Mouse (Mus musculus) embryonic facial prominence, embryonic 15.5 days (tissue): ENCODE data around the gene B830017H08Rik. TPM values are rescaled to one million over a fixed set of nuclear protein-coding genes. Genes with fewer than 3 reads are reported as not detected.
A peak's percentile ranks its signal among the peaks of the same experiment; 100 is the strongest.

Experiments
- ATAC-seq: fragments of 200-750 bp; cut with Nextera tagmentation; 2 replicates; pipeline ENCODE4 v1.8.0; 2017; ENCODE audit warnings: low read depth, moderate TSS enrichment; ENCODE audit not compliant: insufficient number of reproducible peaks, low FRiP score, low TSS enrichment
- H3K27ac ChIP-seq: fragments of 300-500 bp; sonication (generic); replicated peaks from 2 replicates; pipeline ENCODE4 v1.5.1; 2015; ENCODE audit warnings: mild to moderate bottlenecking, inconsistent platforms
- H3K27me3 ChIP-seq: fragments of 300-500 bp; sonication (generic); 2 replicates; pipeline ENCODE4 v1.6.1; 2015; ENCODE audit warnings: inconsistent platforms
- H3K36me3 ChIP-seq: fragments of 300-500 bp; sonication (generic); 2 replicates; pipeline ENCODE4 v1.6.1; 2015; ENCODE audit warnings: mild to moderate bottlenecking, inconsistent platforms
- H3K4me1 ChIP-seq: fragments of 300-500 bp; sonication (generic); 2 replicates; pipeline ENCODE4 v1.6.1; 2015; ENCODE audit warnings: inconsistent platforms
- H3K4me2 ChIP-seq: fragments of 300-500 bp; sonication (generic); replicated peaks from 2 replicates; pipeline ENCODE4 v1.6.1; 2015; ENCODE audit warnings: mild to moderate bottlenecking, inconsistent platforms
- H3K4me3 ChIP-seq: fragments of 300-500 bp; sonication (generic); replicated peaks from 2 replicates; pipeline ENCODE4 v1.5.1; 2015; ENCODE audit warnings: mild to moderate bottlenecking, inconsistent platforms
- H3K9ac ChIP-seq: fragments of 300-500 bp; sonication (generic); 2 replicates; pipeline ENCODE4 v1.6.1; 2015; ENCODE audit warnings: inconsistent platforms
- H3K9me3 ChIP-seq: fragments of 300-500 bp; sonication (generic); replicated peaks from 2 replicates; pipeline ENCODE4 v1.6.1; 2016; ENCODE audit warnings: inconsistent platforms
- WGBS: fragments of 180-500 bp; shearing (Covaris S2); methylation state at CpG from one replicate; pipeline ENCODE4 v1.1.7; 2015; 5-methylcytosine and 5-hydroxymethylcytosine counted together
- polyA plus RNA-seq: library from polyadenylated mRNA; unstranded; fragments of >200 nt; fragmentation: Nextera tagmentation; extraction: Ambion mirVana; gene quantifications from 2 replicates; pipeline ENCODE4 v1.2.1, GENCODE M21; 2015

B830017H08Rik gene
- polyA plus RNA-seq, 1 experiment from 2014 or later, result 0.52 TPM

DNA sequence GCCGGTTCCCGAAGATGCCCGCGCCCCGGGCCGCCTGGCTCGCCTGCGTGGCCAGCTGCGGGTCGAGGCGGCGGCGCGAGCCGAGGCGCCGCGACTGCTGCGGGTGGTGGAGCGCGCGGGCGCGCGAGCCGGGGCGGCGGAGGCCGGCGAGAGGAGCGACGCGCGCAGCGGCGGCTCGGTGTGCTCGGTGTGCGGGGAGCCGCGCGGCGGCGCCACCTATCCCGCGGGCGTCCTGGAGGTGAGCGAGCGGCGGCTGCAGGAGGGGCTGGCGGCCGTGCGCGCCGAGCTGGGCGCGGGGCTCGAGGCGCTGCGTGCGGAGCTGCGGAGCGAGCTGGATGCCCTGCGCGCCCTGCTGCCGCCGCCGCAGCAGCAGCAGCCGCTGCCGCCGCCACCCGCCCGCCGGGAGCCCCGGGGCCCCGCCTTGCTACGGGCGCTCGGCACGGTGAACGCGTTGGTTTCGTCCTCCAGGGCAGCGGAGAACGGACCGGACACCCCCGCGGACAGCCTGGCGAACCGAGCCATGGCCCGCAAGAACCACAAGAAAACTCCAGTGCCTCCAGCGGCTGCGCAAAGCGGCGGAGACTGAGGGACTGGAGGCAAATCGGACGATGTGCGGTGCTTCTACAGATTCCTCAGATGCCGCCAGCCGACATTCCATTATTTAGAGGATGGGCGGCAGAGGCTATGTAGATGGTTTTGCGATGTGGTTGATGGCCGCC is 919 bp downstream of the B830017H08Rik start:
- 0 out of 2 replicates have a peak overlapping the region, but pooled peaks have one; percentile 4 for H3K27ac ChIP-seq
- H3K27me3 ChIP-seq, result peaks cover 78% of the 10 kb centered on the region

DNA sequence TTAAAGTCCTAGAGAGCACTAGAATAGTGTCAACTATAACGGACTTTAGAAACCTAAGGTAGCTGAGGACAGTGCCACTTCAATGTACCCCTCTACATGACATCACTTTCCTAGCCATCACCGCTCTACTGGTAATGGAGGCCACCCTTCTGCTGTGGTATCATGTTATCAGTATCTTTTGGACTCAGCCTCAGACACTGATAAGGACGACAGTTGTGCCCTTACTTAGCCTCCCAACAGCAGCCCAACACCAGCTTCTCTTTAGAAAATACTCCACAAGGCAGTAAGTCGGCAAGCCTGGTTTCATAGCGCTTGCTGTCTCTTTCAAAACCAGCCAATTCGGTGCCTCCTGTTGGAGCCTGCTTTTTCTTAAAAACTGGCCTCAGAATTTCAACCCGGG is 1.6 kb downstream of the B830017H08Rik start:
- Histone ChIP-seq H3K36me3 (no peaks in the 10 kb centered on the region), H3K27me3 (peaks cover 77% of the 10 kb centered on the region), H3K9ac (no peak overlapping the region), H3K9me3 (no peaks in the 10 kb centered on the region), H3K4me1 (peaks cover 22% of the 10 kb centered on the region), H3K27ac (no peak overlapping the region), H3K4me2 (peak overlapping the region; percentile 99), H3K4me3 (peak overlapping the region; percentile 60; the same call in 1 of the 2 replicates)
- WGBS, result 49% methylated on average over 7 of the region's 7 CpGs
- no peak for ATAC-seq

More for the DNA sequence above, 919 bp downstream of the B830017H08Rik start:
- Histone ChIP-seq H3K9me3 (no peaks in the 10 kb centered on the region), H3K9ac (peak overlapping the region; percentile 50), H3K4me1 (peaks cover 22% of the 10 kb centered on the region), H3K36me3 (no peaks in the 10 kb centered on the region), H3K4me2 (peak overlapping the region; percentile 99), H3K4me3 (peak overlapping the region; percentile 60)
- WGBS, result under 1% methylated on average over 81 of the region's 103 CpGs
- ATAC-seq, result 0 out of 2 replicates have a peak, but pooled peaks have one; percentile 8

DNA sequence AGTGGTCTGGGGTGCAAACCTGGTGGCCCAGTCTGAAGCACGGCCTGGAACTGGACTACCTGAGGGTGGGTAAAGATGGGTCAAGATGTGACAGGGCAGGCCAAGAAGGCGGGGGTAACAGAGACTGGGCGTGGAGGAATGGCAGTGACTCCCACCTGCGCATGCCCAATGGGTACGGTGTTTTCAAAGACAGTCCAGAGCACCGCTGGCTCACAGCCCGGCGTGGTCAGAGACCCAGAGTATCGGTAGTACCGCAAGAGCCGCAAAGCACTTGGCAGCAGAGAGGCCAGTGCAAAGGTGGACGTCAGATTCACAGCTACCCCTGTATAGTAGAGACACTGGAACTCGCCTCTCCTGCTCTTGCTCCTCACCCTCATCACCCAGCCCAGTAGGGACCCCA is 2.6 kb downstream of the B830017H08Rik start:
- Histone ChIP-seq H3K4me3 (no peak overlapping the region), H3K4me1 (peaks cover 22% of the 10 kb centered on the region), H3K9me3 (no peaks in the 10 kb centered on the region), H3K36me3 (peaks cover 3% of the 10 kb centered on the region; the same call in 1 of the 2 replicates), H3K27ac (no peak overlapping the region), H3K4me2 (no peak overlapping the region), H3K9ac (no peak overlapping the region), H3K27me3 (peaks cover 67% of the 10 kb centered on the region)
- ATAC-seq, result no peak
- WGBS, result 53% methylated on average over 13 of the region's 13 CpGs

DNA sequence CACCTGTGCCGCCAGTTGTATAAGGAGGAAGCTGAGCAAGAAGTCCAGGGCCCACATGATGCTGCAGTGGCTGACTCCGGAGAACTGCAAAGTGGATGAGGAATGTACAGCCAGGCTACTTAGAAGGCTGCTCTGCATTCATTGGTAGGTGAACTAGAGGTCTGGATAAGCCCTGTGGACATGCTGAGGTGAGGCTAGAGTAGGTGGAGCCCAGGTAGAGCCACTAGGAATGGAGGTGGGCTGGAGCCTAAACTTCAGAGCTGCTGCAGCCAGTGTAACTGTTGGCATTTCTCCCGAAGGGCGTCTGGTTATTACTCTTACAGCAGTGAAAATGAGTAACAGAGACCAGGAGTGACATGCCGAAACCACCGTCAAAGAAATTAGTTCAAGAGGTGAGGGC is 5.1 kb downstream of the B830017H08Rik start, which contains the start of gene Car15:
TSS of gene Car15 (minus strand) at position 314 of the 400 bp plus-strand sequence.
- no peak within 1 kb of the TSS for H3K4me3 ChIP-seq
- H3K27me3 ChIP-seq, result peaks cover 41% of the 10 kb centered on the region
- peaks cover 29% of the 10 kb centered on the region for H3K36me3 ChIP-seq
- no peak within 1 kb of the TSS for H3K27ac ChIP-seq
- ATAC-seq, result no peak
- H3K9ac ChIP-seq, result no peak within 1 kb of the TSS
- 60% methylated on average over 6 of the region's 6 CpGs for WGBS
- peaks cover 12% of the 10 kb centered on the region for H3K4me1 ChIP-seq
- no peaks in the 10 kb centered on the region for H3K9me3 ChIP-seq
- no peak within 1 kb of the TSS for H3K4me2 ChIP-seq

DNA sequence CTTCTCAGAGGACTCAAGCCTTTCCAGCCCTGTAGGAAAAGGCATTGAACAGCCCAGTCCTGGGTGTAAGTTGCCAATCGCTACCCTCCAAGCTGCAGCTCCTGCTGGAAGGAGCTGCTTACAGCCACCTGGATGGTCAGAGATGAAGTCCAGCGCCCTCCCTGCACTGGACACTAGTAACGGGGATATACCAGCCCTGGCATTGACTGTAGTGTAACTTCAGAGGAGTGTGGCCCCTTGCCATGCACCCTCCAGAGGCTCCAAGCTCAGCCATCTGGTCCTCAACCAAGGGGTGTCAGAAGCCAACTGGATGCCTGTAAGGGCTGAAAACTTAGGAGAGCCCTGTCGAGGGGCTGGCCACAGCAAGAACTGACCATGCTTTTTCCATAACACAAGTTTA is 7.1 kb downstream of the B830017H08Rik start:
- Histone ChIP-seq H3K4me2 (no peak overlapping the region), H3K4me3 (no peak overlapping the region), H3K27me3 (peaks cover 23% of the 10 kb centered on the region), H3K4me1 (no peaks in the 10 kb centered on the region), H3K9ac (no peak overlapping the region), H3K27ac (no peak overlapping the region), H3K9me3 (no peaks in the 10 kb centered on the region), H3K36me3 (peaks cover 48% of the 10 kb centered on the region)
- 79% methylated on average over 4 of the region's 4 CpGs for WGBS
- no peak for ATAC-seq

DNA sequence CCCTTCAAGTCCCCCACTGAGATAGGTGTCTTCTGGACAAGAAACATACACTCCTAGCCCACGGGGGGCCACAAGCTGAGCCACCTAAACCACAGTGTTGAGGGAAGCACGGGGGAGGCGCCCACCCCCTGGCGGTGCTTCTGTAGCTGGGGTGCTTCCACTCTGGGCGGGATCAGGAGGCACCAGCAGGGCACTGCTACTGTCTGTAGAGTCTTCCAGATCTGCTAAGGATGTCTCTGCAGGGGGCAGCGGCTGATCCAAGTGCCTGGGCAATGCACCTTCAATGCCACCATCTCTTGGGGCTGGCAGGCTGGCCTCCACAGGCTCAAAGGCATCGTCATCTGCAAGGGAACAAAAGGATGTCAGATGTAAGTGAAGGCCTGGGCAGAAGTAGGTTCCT is 9.5 kb downstream of the B830017H08Rik start:
- no peaks in the 10 kb centered on the region for H3K4me1 ChIP-seq
- WGBS, result 91% methylated on average over 7 of the region's 7 CpGs
- H3K4me2 ChIP-seq, result no peak overlapping the region
- no peaks in the 10 kb centered on the region for H3K27me3 ChIP-seq
- no peaks in the 10 kb centered on the region for H3K9me3 ChIP-seq
- no peak overlapping the region for H3K27ac ChIP-seq
- no peak for ATAC-seq
- H3K36me3 ChIP-seq, result peaks cover 73% of the 10 kb centered on the region
- H3K4me3 ChIP-seq, result no peak overlapping the region
- no peak overlapping the region for H3K9ac ChIP-seq

DNA sequence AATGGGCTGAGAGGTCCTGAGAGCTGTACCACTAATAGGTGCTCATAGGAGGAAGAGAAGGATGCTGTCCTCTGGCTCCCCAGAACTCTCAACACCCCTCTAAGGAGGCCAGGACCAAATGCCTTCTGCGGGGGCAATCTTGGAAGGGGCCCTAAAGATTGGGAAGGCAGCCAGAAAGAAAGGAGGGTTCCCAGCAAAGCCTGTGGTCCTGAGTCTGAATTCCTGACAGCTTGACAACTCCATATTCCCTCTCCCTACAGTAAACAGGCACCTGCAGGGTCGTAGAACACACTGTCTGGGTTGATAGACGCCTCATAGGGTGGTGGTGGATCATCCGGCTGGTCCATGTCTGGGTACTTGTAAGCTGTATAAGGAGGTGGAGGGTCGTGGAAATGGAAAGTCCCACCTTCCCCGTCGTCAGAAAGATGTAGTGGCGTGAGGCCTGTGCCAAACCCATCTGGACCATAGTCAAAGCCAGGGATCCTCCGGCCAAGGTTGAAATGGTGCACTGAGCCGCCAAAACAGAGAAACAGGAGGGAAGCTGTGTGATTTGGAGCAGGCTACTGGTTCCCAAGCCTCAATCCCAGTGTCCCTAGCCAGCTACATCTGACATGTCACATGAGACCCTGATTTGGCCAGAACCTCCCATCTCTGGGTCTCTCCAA is 10.9 kb downstream of the B830017H08Rik start:
- H3K9me3 ChIP-seq, result no peaks in the 10 kb centered on the region
- 92% methylated on average over 10 of the region's 10 CpGs for WGBS
- no peak overlapping the region for H3K27ac ChIP-seq
- H3K4me2 ChIP-seq, result no peak overlapping the region
- ATAC-seq, result no peak
- no peaks in the 10 kb centered on the region for H3K27me3 ChIP-seq
- no peak overlapping the region for H3K4me3 ChIP-seq
- H3K4me1 ChIP-seq, result no peaks in the 10 kb centered on the region
- no peak overlapping the region for H3K9ac ChIP-seq
- peaks cover 87% of the 10 kb centered on the region for H3K36me3 ChIP-seq

DNA sequence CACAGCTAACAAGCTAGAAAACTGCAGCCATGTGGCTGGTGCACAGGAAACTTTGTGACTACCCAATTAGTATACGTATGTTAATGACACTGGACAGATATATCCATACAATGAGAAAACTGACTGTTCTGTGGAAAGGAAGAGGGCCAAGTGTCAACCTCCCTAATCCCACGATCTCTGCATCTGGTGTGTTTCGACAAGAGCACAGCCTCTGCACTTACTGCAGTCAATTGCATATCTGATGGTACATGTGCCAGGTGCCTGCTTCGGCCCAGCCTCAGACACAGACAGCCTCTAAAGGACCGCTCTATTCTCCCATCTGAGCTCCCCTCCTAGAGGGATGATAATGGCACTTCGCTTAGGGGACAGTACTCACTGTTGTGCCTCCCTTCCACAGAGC is 15.5 kb downstream of the B830017H08Rik start:
- 94% methylated on average over 6 of the region's 6 CpGs for WGBS
- H3K27me3 ChIP-seq, result no peaks in the 10 kb centered on the region
- no peak overlapping the region for H3K4me3 ChIP-seq
- H3K9ac ChIP-seq, result no peak overlapping the region
- peaks cover 94% of the 10 kb centered on the region for H3K36me3 ChIP-seq
- ATAC-seq, result no peak
- H3K4me2 ChIP-seq, result no peak overlapping the region
- no peaks in the 10 kb centered on the region for H3K4me1 ChIP-seq
- H3K27ac ChIP-seq, result no peak overlapping the region
- H3K9me3 ChIP-seq, result no peaks in the 10 kb centered on the region

DNA sequence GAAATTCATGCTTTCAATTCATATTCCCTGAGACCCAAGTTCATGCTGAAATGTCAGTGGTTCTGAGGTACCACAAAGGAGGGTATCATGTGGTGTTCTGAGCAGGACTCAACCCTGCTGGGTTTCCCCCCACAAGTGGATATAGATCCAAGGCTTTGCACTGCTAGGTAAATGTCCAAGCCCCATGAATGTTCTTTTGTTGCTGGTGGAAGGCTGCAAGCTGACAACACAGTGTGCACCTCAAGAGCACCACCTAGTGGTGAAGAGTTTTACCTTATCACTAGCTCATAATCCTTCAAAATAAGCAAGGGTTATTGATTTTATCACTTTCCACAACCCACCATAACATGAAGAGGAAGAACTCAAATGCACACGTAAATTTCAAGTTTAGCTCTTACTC is 16.0 kb downstream of the B830017H08Rik start:
- ATAC-seq, result no peak
- H3K27me3 ChIP-seq, result no peaks in the 10 kb centered on the region
- H3K4me2 ChIP-seq, result no peak overlapping the region
- no peak overlapping the region for H3K4me3 ChIP-seq
- 23% methylated on average over 1 of the region's 1 CpGs for WGBS
- peaks cover 92% of the 10 kb centered on the region for H3K36me3 ChIP-seq
- no peak overlapping the region for H3K27ac ChIP-seq
- no peaks in the 10 kb centered on the region for H3K9me3 ChIP-seq
- H3K4me1 ChIP-seq, result no peaks in the 10 kb centered on the region
- H3K9ac ChIP-seq, result no peak overlapping the region

DNA sequence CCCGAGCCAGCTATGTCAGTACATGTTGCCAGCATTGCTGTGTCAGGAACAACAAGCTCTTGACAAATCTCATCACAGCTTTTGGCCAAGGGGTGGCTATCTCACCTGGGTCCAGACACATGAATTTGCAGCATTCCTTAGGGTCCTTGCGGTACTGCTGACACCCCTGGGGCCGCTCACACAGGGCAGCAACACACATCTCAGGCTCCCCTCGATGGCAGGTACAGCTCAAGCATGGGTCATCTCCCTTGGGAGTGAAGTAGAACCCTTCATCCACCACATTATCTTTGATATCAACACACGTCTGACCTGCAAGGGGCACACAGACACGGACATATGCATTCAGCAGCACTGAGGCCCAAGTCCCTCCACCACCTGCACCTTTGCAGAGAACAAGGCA is 16.6 kb downstream of the B830017H08Rik start:
- Histone ChIP-seq H3K9ac (no peak overlapping the region), H3K4me3 (no peak overlapping the region), H3K4me2 (no peak overlapping the region), H3K27ac (no peak overlapping the region), H3K27me3 (no peaks in the 10 kb centered on the region), H3K9me3 (no peaks in the 10 kb centered on the region), H3K36me3 (peaks cover 92% of the 10 kb centered on the region), H3K4me1 (no peaks in the 10 kb centered on the region)
- ATAC-seq, result no peak
- 76% methylated on average over 6 of the region's 6 CpGs for WGBS

DNA sequence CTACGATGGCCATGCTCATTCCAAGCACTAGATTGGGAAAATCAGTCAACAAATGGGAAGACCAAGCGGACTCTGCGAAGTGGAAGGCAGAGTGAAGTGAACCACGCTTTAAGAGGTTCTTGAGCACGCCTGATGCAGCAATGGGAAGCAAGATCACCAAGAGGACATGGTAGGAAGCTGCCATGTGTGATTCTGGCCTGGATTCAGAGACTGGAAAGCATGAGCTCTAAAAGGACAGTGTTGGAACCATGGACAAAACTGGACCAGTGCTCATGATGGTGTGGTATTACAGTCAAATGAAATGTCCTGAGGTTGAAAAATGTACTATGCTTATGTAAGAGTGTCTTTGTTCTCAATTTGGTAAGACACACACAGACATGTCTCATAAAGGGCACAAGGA is 18.4 kb downstream of the B830017H08Rik start:
- Histone ChIP-seq H3K4me1 (no peaks in the 10 kb centered on the region), H3K9me3 (no peaks in the 10 kb centered on the region), H3K4me2 (no peak overlapping the region), H3K36me3 (peaks cover 91% of the 10 kb centered on the region), H3K27ac (no peak overlapping the region), H3K27me3 (no peaks in the 10 kb centered on the region), H3K4me3 (no peak overlapping the region), H3K9ac (no peak overlapping the region)
- 97% methylated on average over 5 of the region's 5 CpGs for WGBS
- no peak for ATAC-seq
